Mouse (Mus musculus): ENCODE measurements at regions not wholly inside any gene's neighbourhood (a gene's known extent, or its start where the extent isn't known, plus 50 kb on each side); places are given as distances from the start of the nearest gene placed in this dataset.
"Not testable (repeated sequence)": the region's sequence is repeated elsewhere in the genome, so short reads cannot be mapped to it uniquely, and the experiment has no call there.

- no peak for ATAC-seq (ENCODE audit: insufficient number of reproducible peaks, low FRiP score, low TSS enrichment)
Observed at GRCm38 (mm10) chr3:37815771-37816170, 91.5 kb upstream of the Gm5148 start.

- ATAC-seq (ENCODE audit: insufficient number of reproducible peaks, low FRiP score, low TSS enrichment): no peak
Observed at GRCm38 (mm10) chr3:37812936-37813335, 88.6 kb upstream of the Gm5148 start.

GRCm38 (mm10) chr3:37811429-37811828 is 87.1 kb upstream of the Gm5148 start:
- no peak for ATAC-seq (ENCODE audit: insufficient number of reproducible peaks, low FRiP score, low TSS enrichment)

GRCm38 (mm10) chr3:37810763-37811162 is 86.5 kb upstream of the Gm5148 start:
- ATAC-seq (ENCODE audit: insufficient number of reproducible peaks, low FRiP score, low TSS enrichment): no peak

- no peak for ATAC-seq (ENCODE audit: insufficient number of reproducible peaks, low FRiP score, low TSS enrichment)
Observed at GRCm38 (mm10) chr3:37805805-37806148, 81.5 kb upstream of the Gm5148 start.

GRCm38 (mm10) chr3:37804941-37805804 is 80.9 kb upstream of the Gm5148 start:
- ATAC-seq (ENCODE audit: insufficient number of reproducible peaks, low FRiP score, low TSS enrichment): no peak

- no peak for ATAC-seq (ENCODE audit: insufficient number of reproducible peaks, low FRiP score, low TSS enrichment)
Observed at GRCm38 (mm10) chr3:37804261-37804660, 80.0 kb upstream of the Gm5148 start.

GRCm38 (mm10) chr3:37803781-37804180 is 79.5 kb upstream of the Gm5148 start:
- not testable (repeated sequence) for ATAC-seq (ENCODE audit: insufficient number of reproducible peaks, low FRiP score, low TSS enrichment)

- 0 out of 2 replicates have a peak, but pooled peaks have one; percentile 18 for ATAC-seq (ENCODE audit: insufficient number of reproducible peaks, low FRiP score, low TSS enrichment)
Observed at GRCm38 (mm10) chr3:37801551-37801950, 77.3 kb upstream of the Gm5148 start.

- ATAC-seq (ENCODE audit: insufficient number of reproducible peaks, low FRiP score, low TSS enrichment): no peak
Observed at GRCm38 (mm10) chr3:37799809-37800208, 75.5 kb upstream of the Gm5148 start.

GRCm38 (mm10) chr3:37789711-37790110 is 65.4 kb upstream of the Gm5148 start:
- ATAC-seq (ENCODE audit: insufficient number of reproducible peaks, low FRiP score, low TSS enrichment): no peak

- ATAC-seq (ENCODE audit: insufficient number of reproducible peaks, low FRiP score, low TSS enrichment): no peak
Observed at GRCm38 (mm10) chr3:37789143-37789697, 64.9 kb upstream of the Gm5148 start.

GRCm38 (mm10) chr3:37788366-37788765 is 64.1 kb upstream of the Gm5148 start:
- ATAC-seq (ENCODE audit: insufficient number of reproducible peaks, low FRiP score, low TSS enrichment): no peak

- ATAC-seq (ENCODE audit: insufficient number of reproducible peaks, low FRiP score, low TSS enrichment): no peak
Observed at GRCm38 (mm10) chr3:37786792-37787191, 62.5 kb upstream of the Gm5148 start.

GRCm38 (mm10) chr3:37781086-37781485 is 56.8 kb upstream of the Gm5148 start:
- no peak for ATAC-seq (ENCODE audit: insufficient number of reproducible peaks, low FRiP score, low TSS enrichment)

- no peak for ATAC-seq (ENCODE audit: insufficient number of reproducible peaks, low FRiP score, low TSS enrichment)
Observed at GRCm38 (mm10) chr3:37779867-37780475, 55.7 kb upstream of the Gm5148 start.

GRCm38 (mm10) chr3:37778386-37778785 is 54.1 kb upstream of the Gm5148 start:
- no peak for ATAC-seq (ENCODE audit: insufficient number of reproducible peaks, low FRiP score, low TSS enrichment)

- ATAC-seq (ENCODE audit: insufficient number of reproducible peaks, low FRiP score, low TSS enrichment): no peak
Observed at GRCm38 (mm10) chr3:37776224-37776623, 51.9 kb upstream of the Gm5148 start.

All from cerebellum, adult (tissue).